Mouse (Mus musculus): ENCODE results near the gene B3galt4.

The B3galt4 gene

DNA sequence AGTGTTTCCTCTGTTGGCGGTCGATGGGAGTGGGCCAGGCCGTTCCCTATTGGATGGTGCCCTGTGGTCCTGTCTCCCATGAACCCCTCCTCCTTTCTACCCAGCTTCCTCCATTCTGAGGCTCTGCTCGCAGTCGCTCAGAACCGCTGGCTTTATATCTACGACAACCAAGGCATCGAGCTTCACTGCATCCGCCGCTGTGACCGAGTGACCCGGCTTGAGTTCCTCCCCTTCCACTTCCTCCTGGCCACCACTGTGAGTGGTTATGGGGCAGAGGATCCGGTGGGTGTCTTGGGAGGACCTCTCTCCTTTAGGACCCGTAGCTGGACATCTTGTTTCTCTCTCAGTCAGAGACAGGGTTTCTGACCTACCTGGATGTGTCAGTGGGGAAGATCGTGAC lies 7.8 kb downstream of the B3galt4 start:
- DNase-seq (ENCODE audit: low read depth, low spot score) = no peak

DNA sequence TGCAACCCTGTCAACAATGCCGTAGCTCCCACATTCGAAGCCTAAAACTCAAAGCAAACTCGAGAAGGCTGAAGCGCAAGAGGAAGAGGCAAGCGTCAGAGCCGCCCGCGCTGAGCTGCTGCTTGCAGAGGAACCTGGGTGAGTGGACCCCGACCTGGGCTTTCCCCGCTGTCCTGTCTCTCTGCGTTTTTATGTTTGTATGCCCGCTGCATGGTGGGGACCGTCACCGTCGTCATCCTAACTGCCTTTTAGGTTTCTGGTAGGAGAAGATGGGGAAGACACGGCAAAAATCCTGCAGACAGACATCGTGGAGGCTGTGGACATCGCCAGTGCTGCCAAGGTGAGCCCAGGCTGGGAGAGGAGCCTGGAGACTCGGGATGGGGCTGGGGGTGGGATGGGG lies 9.9 kb downstream of the B3galt4 start:
- DNase-seq (ENCODE audit: low read depth, low spot score) = no peak

DNA sequence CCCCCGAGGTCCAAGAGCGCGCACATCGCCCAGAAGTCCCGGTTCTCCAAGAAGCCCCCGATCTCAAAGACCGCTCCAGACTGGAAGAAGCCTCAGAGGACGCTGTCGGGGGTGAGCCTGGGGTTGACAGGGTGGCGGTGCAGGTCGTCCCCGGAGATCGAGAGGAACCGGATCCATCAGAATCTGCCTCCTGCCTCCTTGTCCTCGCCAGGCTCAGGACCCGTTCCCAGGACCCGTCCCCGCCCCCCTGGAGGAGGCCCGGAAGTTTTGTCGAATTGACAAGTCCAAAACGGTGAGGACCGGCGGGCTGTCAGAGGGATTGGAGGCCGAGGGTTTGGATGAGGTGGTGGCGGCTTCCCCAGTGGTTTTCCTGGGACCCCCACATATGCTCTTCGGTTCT lies 10.3 kb downstream of the B3galt4 start:
- peak; percentile 63 for DNase-seq (ENCODE audit: low read depth, low spot score)

DNA sequence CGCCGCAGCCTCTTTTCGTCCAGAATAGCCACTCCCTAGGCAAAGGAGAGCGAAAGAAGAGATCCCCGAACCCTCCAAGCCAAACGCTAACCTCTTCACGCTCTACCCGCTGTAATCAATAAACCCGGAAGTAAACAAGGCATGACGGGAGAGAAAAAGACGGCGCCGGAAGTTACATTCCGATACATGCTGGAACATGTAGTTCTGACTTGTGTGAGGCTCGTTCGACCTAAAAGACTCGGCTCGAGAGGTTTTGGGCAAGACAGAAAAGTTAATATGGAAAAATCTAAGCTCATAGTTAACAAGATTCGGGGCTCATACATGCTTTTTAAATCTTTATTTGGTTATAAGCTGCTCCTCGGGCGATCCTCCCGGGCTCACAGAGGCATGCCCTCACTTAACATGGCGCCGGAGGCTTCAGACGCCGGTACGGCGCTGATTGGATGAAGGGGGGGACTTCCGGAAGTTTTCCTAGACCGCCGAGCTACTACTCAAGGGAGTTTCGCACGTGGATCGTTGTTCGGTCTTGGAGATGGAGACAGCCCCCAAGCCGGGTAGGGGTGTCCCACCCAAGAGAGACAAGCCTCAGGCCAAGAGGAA lies 11.0 kb downstream of the B3galt4 start, which contains the start of the genes Pfdn6 and Wdr46:
Gene Pfdn6 (minus strand): TSS at position 138 of the 600 bp plus-strand sequence.
Gene Wdr46 (plus strand): TSS at position 455 of the 600 bp plus-strand sequence.
- peak; percentile 97 for DNase-seq (ENCODE audit: low read depth, low spot score)

DNA sequence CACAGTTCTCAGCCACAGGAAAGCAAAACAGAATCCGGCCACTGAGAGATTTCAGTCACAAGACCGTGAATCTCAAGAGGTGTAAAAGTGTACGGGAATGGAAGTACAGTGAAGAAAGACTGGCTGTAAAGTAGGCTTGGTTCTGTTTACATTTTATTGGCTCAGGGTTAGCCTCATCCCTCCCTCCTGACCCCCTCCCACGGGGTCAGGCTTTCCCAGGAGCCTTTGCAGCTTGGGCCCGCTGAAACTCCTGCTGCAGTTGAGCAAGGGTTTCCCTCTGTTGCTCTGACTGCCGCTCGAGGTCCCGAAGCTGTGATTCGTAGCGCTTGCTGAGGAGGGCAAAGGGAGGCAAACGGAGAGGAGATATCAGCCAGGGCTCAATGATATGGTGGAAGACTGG lies 12.5 kb downstream of the B3galt4 start:
- DNase-seq (ENCODE audit: low read depth, low spot score) = no peak

DNA sequence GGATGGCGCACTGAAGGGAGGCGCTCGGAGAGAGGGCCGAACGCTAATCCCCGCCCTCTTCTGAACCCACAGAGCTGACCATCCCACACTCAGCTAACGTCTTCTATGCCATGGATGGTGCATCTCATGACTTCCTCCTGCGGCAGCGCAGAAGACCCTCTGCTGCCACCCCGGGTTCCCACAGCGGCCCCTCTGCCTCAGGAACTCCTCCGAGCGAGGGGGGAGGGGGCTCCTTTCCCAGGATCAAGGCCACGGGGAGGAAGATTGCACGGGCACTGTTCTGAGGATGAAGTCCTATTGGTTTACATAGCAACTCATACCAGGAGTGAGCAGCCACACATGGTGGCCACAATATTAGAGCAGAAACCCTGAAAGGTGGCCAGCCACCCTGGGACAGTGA lies 14.3 kb downstream of the B3galt4 start:
- no peak for DNase-seq (ENCODE audit: low read depth, low spot score)

DNA sequence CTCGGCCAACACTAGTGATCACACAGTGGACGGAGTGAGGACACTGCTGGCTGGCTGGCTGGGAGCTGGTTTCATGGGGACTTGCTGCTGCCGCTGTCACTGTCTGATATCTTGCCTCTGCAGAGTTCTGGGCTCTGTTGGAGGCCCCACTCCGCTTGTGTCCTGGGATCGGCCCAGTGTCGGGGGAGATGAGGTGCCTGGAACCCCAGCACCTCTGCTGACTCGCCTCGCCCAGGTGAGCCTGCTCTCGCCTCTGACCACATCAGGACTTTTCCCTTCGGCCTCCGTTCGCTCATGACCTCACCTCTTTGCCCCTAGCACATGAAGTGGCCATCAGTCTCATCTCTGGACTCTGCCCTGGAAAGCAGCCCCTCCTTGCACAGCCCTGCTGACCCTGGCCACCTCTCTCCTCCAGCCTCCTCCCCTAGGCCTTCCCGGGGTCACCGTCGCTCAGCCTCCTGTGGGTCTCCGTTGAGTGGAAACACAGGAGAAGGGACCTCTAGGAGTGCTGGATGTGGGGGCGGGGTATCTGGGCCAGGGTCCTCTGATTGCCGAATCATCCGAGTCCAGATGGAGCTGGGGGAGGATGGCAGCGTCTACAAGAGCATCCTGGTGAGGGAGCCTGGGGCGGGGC lies 15.7 kb downstream of the B3galt4 start:
- no peak for DNase-seq (ENCODE audit: low read depth, low spot score)

DNA sequence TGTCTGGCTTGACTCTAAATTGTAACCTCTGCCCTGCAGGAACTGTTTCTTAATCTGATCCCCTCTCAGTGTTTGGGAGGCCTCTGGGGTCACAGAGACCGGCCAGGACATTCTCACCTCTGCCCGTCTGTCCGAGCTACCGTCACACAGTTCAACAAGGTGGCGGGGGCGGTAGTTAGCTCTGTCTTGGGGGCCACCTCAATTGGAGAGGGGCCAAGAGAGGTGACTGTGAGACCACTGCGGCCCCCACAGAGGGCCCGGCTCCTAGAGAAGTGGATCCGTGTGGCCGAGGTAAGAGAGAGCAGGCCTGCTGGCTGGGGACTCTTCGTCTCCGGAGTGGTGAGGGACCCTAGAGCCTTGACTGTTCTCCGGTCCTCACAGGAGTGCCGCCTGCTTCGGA lies 18.3 kb downstream of the B3galt4 start:
- DNase-seq (ENCODE audit: low read depth, low spot score) = no peak

DNA sequence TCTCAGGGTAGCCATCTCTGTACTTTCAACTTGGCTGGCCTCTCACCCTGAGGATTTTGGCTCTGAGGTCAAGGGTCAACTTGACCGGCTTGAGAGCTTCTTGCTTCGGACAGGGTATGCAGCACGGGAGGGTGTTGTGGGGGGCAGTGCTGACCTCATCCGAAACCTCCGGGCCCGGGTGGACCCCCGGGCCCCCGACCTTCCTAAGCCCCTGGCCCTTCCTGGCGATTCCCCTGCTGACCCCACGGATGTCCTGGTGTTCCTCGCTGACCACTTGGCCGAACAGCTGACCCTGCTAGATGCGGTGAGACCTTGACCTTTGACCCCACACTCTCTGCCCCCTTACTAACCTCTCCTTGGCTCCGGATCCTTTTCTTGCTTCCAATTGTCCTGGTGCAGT lies 18.8 kb downstream of the B3galt4 start:
- no peak for DNase-seq (ENCODE audit: low read depth, low spot score)

DNA sequence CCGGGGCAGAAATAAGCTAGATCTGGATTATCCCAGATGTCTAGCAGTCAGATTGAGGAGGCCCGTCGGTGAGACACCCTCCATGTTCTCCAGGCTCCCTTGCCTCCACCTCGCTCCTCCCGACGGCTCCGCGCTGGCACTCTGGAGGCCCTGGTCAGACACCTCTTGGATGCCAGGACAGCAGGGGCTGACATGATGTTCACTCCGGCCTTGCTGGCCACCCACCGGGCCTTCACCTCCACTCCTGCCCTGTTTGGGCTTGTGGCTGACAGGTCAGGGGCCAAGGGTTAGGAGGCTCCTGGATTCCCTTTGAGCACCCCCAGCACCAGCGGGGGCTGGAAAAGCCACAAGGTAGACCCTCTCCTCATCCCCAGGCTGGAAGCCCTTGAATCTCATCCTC lies 19.3 kb downstream of the B3galt4 start:
- DNase-seq (ENCODE audit: low read depth, low spot score) = no peak

DNA sequence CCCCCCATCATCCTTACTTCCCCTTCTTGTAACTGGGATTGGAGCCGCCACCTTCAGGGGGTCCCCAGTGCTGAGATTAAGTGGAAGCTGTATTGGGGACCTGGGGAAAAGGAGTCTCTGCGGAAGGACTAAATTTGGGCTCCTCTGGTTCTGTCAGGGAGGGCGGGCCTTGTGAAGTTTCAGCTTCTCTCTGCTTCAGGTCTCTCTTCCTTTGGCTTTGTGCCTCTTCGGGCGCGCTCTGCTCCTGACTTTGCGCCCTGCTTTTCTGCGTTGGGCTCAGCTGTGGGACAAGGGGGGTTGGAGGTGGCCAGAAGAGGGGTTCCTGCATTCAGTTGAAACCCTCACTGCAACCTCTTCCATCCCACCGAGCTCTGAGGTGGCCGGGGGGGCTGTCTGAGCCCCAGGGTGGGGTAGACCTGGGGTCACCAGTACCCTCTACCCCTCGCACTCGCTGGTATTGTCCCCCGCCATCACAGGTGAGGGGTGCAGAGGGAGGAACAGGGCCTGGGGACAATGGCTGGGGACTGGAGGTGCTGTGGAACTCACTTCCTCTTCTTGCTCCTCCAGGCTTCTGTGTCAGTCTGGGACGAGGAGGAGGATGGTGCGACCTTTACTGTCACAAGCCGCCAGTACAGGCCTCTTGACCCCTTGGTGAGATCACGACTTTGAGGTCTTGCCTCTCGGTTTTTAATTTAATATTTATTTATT lies 20.0 kb downstream of the B3galt4 start:
- no peak for DNase-seq (ENCODE audit: low read depth, low spot score)

DNA sequence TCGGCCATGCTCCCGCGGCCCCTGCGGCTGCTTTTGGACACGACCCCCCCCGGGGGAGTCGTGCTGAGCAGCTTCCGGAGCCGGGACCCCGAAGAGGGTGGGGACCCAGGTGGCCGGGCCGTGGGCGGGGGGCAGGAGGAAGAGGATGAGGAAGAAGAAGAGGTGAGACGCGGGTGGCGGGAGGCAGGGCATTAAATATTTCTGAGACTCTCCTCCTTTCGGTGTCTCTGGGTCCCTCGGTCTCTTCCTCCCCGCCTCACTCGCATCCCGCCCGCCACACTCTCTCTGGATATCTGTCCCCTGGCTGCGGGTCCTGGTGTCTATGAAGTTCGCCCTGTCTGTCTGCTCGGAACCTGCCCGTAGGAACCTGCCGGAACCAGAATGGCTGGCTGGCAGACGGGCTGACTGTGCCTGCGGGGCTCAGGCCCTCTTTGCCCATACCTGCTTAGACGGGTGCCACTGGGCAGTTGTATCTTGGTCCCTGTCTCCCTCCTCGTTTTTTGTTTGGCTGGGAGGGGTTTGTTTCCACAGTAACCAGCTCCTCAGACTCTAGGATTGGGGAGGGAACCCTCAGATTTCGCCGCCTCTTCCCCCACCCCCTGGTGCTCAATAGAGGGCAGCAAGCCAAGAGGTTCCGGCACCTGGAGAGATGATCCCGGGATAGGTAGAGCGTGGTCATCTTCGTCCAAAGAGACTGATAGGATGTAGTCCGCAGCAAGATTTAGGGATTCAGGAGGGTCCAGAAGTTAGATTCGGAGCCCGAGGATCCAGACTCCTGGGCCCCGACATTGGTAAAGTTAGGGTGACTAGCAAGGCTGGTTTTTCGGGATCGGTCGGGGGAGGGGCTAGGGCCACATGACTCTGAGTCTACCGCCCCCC lies 20.8 kb downstream of the B3galt4 start:
- DNase-seq (ENCODE audit: low read depth, low spot score) = peak; percentile 79

DNA sequence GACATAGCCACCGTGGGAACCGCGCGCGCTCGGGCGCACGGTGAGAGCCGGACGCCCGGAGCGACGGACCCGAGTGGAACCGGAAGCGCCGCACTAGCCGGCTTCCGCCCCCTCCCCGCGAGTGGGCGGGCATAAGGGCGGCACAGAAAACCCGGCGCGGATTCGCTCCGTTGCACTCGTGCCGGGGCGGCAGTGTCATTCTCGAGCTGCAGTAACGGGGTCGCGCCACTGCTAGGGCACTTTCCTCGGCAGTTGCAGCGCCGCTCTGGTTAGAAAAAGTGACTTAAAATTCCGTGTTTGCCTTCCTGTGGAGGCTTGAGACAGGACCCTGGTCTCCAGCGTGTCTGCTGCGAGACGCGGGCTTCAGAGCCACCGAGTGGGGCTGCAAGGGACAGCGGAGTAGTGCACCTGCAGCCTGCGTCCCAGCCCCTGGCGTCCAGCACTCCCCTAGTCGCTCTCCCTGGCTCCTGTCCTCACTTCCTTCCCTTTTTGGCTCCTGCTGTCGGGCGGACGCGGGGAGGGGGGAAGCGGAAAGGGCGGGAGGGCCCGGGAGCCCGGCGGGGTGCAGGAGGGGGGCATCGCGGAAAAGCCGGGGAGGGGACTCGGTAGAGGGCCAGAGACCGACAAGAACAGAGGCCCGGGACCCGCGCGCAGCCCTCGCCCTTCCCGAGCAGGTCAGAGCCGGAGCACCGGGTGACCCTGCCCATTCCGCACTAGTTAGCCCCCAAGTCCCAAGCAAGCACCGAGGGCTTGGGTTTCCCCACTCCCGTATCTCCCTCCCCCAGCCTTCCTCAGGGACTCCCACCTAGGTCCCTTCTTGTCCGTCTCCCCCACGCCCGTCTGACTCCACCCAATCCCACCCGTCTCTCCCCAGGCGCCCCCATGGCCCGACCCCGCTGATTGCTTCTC lies 21.7 kb downstream of the B3galt4 start, which contains the start of gene Rgl2:
Gene Rgl2 (plus strand): TSS at position 173 of the 909 bp plus-strand sequence.
- DNase-seq (ENCODE audit: low read depth, low spot score) = peak; percentile 85

DNA sequence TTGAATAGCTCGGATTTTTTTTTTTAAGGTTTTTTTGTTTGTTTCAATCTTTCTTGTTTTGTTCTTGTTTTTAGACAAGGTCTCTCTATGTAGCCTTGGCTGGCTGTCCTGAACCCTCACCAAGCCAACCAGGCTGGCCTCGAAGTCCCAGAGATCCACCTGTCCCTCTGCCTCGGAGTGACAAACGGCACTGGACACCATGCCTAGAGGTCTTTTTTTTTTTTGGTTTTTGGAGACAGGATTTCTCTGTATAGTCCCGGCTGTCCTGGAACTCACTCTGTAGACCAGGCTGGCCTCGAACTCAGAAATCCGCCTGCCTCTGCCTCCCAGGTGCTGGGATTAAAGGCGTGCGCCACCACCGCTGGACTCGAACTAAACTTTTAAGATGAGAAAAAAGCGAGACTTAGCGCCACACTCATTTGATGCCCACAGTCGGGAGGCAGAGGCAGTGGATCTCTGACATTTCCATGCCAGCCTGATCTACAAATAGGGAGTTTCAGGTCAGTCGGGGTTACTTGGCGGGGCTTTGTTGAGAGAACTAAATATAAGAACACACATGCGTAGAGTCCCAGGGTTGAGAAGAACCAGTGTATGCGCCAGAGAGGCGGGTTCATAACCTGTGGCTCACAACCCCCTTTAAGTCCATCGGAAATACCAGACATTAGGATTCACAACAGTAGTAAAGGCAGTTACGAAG lies 22.9 kb downstream of the B3galt4 start:
- no peak for DNase-seq (ENCODE audit: low read depth, low spot score)

DNA sequence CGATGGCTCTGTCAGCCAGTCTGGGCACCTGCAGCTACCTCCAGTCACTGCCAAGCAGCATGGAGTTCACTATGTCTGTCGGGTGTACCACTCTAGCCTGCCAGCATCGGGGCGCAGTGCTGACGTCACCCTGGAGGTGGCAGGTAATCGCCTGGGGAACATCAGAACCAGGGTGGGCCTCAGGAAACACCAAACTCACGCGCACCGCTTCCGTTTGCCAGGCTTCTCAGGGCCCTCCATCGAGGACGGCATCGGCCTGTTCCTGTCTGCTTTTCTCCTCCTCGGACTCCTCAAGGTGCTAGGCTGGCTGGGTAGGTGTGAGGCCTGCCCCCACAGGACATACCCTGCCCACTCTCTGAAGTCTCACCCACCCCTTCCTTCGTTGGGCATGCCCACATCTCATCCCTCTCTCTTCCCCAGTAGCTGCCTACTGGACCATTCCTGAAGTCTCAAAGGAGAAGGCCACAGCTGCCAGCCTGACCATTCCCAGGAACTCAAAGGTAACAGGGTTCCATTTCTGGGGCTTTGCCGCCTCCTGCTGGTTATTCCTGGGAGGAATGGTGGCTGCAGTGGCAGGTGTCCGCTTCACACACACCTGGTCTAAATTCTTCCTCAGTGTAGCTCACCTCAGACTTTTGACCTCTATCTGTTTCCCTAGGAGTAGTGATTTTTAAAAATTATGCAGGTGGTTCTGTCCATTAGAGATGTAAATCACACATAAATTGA lies 24.9 kb downstream of the B3galt4 start:
- DNase-seq (ENCODE audit: low read depth, low spot score) = peak; percentile 49

DNA sequence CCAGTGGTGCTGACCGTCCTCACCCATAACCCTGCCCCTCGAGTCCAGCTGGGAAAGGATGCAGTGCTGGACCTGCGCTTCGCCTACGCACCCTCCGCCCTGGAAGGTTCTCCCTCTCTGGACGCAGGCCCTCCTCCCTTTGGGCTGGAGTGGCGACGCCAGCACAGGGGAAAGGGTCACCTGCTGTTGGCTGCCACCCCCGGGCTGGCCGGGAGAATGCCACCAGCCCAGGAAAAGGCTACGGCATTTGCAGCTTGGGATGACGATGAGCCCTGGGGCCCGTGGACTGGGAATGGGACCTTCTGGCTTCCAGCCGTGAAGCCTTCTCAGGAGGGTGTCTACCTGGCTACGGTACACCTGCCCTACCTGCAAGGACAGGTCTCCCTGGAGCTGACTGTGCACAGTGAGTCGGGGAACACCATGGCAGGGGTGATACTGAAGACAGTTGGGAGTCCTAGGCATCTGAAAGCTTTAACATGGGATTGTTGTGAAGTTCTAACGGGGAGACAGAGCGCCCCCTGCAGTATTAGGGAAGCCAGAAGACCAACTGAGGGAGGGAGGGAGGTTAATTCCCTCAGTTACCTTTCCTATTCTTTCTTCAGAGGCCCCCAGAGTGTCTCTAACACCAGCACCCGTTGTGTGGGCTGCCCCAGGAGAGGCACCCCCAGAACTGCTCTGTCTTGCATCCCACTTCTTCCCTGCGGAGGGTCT lies 25.7 kb downstream of the B3galt4 start:
- DNase-seq (ENCODE audit: low read depth, low spot score) = no peak

DNA sequence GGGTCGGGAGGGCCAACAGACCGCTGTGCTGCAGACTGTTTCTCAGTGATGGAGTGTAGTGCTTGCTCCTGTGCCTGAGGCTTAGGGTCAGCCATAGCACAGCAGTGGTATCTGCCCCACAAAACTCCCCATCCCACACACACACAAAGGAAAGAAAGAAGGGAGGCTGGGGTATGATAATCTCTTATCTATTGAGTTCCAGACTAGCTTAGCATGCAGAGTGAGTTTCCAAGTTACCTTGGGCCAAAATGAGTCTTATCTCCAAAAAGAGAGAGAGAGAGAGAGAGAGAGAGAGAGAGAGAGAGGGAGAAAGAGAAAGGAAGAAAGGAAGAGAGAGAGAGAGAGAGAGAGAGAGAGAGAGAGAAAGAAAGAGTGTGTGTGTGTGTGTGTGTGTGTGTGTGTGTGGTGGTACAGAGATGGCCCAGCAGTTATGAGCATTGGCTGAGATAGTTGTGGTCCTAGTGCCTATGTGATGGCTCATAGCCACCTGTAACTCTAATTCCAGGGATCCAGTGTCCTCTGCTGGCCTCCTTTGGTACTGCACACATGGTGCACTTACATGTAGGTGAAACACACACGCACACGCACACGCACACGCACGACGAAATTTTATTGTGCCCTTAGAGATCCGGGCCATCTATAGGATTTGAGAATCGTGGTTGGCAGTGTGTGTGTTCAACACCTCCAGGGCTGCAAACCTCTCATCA lies 26.6 kb downstream of the B3galt4 start:
- DNase-seq (ENCODE audit: low read depth, low spot score) = peak; percentile 78

DNA sequence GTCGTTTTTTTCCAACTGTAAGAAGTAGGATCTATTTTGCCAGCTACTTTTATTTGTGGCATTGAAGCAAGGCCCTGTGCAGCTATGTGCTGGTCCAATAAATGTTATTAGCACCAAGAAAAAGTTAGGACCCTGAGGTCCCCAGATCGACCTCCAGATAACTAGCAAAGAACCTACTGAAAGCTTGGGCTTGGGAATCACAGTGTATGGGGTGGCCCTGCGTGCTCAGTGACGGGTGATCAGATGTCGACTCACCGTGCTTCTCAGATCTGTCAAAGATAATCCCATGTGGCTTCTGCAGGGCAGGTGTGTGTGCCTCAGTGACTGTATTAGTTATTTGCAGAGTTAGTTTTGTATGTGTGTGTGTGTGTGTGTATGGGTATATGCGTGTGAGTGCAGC lies 29.9 kb downstream of the B3galt4 start:
- no peak for DNase-seq (ENCODE audit: low read depth, low spot score)
